Mouse (Mus musculus) limb, embryonic 14.5 days (tissue): Measurements from ENCODE around the gene Slc25a21. TPM values are rescaled to one million over a fixed set of nuclear protein-coding genes. Genes with fewer than 3 reads are reported as not detected.
A peak's percentile ranks its signal among the peaks of the same experiment; 100 is the strongest.

Source experiments
- ATAC-seq: fragments of 200-750 bp; cut with Nextera tagmentation; 2 replicates; pipeline ENCODE4 v1.8.0; 2017; ENCODE audit warnings: low read depth, moderate number of reproducible peaks, moderate TSS enrichment; ENCODE audit not compliant: low FRiP score
- DNase-seq: peaks from one replicate; pipeline ENCODE4 v3.0.0-alpha.2; 2015; ENCODE audit warnings: low spot score
- H3K27ac ChIP-seq: fragments of 300-500 bp; sonication (generic); replicated peaks from 2 replicates; pipeline ENCODE4 v1.5.1; 2014; ENCODE audit warnings: low read depth, mild to moderate bottlenecking, low read length, moderate library complexity, mixed read lengths
- H3K27me3 ChIP-seq: fragments of 300-500 bp; sonication (generic); 2 replicates; pipeline ENCODE4 v1.6.1; 2014; ENCODE audit warnings: low read length, mixed read lengths; ENCODE audit not compliant: control insufficient read depth, insufficient read depth
- H3K36me3 ChIP-seq: fragments of 300-500 bp; sonication (generic); 2 replicates; pipeline ENCODE4 v1.6.1; 2014; ENCODE audit warnings: mild to moderate bottlenecking, low read length, moderate library complexity, mixed read lengths; ENCODE audit not compliant: control insufficient read depth, insufficient read depth
- H3K4me1 ChIP-seq: fragments of 300-500 bp; sonication (generic); 2 replicates; pipeline ENCODE4 v1.6.1; 2014; ENCODE audit warnings: antibody characterized with exemption, low read length, mixed read lengths; ENCODE audit not compliant: control insufficient read depth, insufficient read depth
- H3K4me2 ChIP-seq: fragments of 300-500 bp; sonication (generic); replicated peaks from 2 replicates; pipeline ENCODE4 v1.6.1; 2014; ENCODE audit warnings: low read depth, mild to moderate bottlenecking, low read length, moderate library complexity; ENCODE audit not compliant: severe bottlenecking
- H3K4me3 ChIP-seq: fragments of 300-500 bp; sonication (generic); replicated peaks from 2 replicates; pipeline ENCODE4 v1.5.1; 2014; ENCODE audit warnings: low read length
- H3K9ac ChIP-seq: fragments of 300-500 bp; sonication (generic); 2 replicates; pipeline ENCODE4 v1.6.1; 2014; ENCODE audit warnings: mild to moderate bottlenecking, low read depth, low read length, moderate library complexity; ENCODE audit not compliant: severe bottlenecking
- H3K9me3 ChIP-seq: fragments of 300-500 bp; sonication (generic); 2 replicates; pipeline ENCODE4 v1.6.1; 2016; ENCODE audit warnings: low read length; ENCODE audit not compliant: control insufficient read depth
- POLR2A ChIP-seq: fragments of 200-500 bp; IDR thresholded peaks from 2 replicates; pipeline ENCODE4 v1.8.0; 2012; ENCODE audit warnings: inconsistent platforms, mild to moderate bottlenecking, moderate library complexity, borderline replicate concordance; ENCODE audit not compliant: insufficient read depth, insufficient read length; ENCODE audit errors: extremely low read depth
- WGBS: fragments of 180-500 bp; shearing (Covaris S2); extraction: QIAGEN DNeasy Blood & Tissue Kit; methylation state at CpG from one replicate; pipeline ENCODE4 v1.1.7; 2014; 5-methylcytosine and 5-hydroxymethylcytosine counted together
- polyA plus RNA-seq, 2 experiments: library from polyadenylated mRNA; depleted of rRNA in 1 of 2; stranded (reverse) in 1 of 2; unstranded in 1 of 2; fragments of >200 nt; fragmentation: Nextera tagmentation in 1 of 2; extraction: Ambion mirVana in 1 of 2; gene quantifications; 2 replicates each; pipeline versions ENCODE4 v1.2.1 to v1.2.3; 2012 to 2014

The Slc25a21 gene
- polyA plus RNA-seq, 2 experiments: 0.24 to 0.45 TPM

- H3K4me1 ChIP-seq: peaks cover 10% of the 10 kb centered on the region; the same call in 1 of the 2 replicates
- no peak overlapping the region for H3K9ac ChIP-seq
- no peak overlapping the region for H3K4me2 ChIP-seq
- no peak for TF ChIP-seq POLR2A
- no peaks in the 10 kb centered on the region for H3K9me3 ChIP-seq
- no peaks in the 10 kb centered on the region for H3K36me3 ChIP-seq
- DNase-seq (peak; percentile 42), ATAC-seq (no peak)
- H3K27me3 ChIP-seq: no peaks in the 10 kb centered on the region
- H3K4me3 ChIP-seq: no peak overlapping the region
- WGBS: 19% methylated on average over 4 of the region's 4 CpGs
- no peak overlapping the region for H3K27ac ChIP-seq
Observed at GRCm38 (mm10) chr12:56963236-56963635, 234.0 kb downstream of the Slc25a21 start.

DNA sequence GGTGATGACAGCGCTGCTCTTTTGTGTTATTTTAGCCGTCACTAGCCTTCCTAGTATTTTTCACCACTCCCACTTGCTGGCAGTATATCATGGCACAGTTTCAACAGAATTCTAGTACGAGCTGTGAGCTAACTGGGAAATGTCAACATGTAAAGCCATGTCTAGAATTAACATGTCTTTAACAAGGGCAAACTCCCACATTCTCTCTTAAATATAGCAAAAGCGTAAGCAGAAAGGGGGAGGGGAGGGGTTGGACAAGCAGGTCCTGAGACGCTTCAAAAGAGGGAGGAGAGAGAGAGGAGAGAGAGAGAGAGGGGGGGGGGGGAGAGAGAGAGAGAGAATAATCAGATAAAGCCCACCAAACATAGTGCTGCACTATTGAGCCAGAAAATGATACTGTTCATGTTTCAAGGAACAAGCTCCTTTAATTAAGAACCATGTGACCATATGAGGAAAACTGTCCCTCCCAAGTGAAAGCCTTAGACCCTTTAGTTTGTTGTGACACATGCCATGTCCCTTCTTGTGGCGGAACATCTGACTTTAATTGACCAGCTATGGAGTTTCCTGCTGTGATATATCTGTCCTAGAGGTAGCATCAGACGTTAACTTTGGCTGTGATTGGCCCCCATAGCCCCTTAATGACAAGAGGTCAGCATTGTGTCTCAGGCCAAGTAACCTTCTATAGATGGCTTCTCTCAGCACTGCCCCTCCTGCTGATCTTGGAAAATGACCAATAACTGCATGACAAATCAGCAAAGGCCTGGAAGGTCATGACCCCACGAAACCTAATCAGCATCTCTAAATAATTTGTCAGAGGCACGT is 237.8 kb downstream of the Slc25a21 start:
- Histone ChIP-seq H3K4me1 (peaks cover 10% of the 10 kb centered on the region; the same call in 1 of the 2 replicates), H3K9ac (no peak overlapping the region), H3K27me3 (peaks cover 4% of the 10 kb centered on the region; the same call in 1 of the 2 replicates), H3K27ac (no peak overlapping the region), H3K36me3 (no peaks in the 10 kb centered on the region), H3K9me3 (no peaks in the 10 kb centered on the region), H3K4me2 (peak overlapping the region; percentile 20; the same call in 1 of the 2 replicates), H3K4me3 (0 out of 2 replicates have a peak overlapping the region, but pooled peaks have one; percentile 7)
- no peak for TF ChIP-seq POLR2A
- DNase-seq: peak; percentile 55
- 24% methylated on average over 9 of the region's 9 CpGs for whole genome bisulfite sequencing
- no peak for ATAC-seq

GRCm38 (mm10) chr12:56958244-56958643 is 239.0 kb downstream of the Slc25a21 start:
- no peak for ATAC-seq
- WGBS: 45% methylated on average over 11 of the region's 11 CpGs

DNA sequence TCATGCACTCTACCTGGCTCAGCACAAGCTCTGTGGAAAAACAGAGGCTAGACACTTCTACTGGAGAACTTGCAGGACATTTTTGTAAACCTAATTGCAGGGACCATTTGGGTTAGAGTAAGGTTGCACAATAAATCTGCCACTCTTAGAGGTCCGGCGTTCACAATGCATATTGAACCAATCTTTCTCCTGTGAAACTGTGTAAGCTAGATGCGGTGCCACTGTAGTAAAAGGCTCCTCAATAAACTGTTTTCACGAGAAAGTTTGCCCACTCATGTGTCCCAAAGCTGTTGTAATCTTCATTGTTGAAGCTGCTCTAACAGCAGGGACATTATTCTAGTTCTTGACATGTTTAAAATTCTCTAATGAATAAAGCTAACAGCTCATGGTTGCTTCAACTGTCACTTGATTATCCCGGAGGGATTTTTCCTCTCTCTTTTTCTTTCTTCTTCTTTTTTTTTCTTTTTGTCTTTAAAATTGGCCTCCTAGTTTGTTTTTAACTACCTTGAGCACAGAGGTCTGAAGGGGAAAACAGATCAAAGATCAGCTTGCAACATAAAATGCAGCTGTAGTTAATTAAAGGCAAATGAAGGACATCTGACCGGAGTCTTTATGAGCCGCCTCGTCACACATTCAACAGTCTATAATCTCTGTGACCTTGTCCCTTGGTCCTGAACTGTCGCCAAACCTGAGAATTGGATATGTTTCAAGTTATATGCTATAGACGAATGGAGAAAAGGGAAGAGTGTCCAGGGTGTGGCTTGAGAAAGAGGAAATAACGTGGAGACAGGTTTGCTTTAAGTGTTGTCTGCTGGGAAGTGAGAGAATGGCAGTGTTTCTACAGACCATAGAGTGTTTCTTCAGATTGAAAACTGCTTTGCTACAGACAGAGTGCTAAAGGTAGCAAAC is 245.3 kb downstream of the Slc25a21 start:
- H3K9ac ChIP-seq: no peak overlapping the region
- WGBS: 15% methylated on average over 11 of the region's 11 CpGs
- no peaks in the 10 kb centered on the region for H3K9me3 ChIP-seq
- H3K36me3 ChIP-seq: no peaks in the 10 kb centered on the region
- no peak overlapping the region for H3K4me2 ChIP-seq
- no peak for TF ChIP-seq POLR2A
- H3K4me3 ChIP-seq: no peak overlapping the region
- H3K27ac ChIP-seq: no peak overlapping the region
- ATAC-seq: no peak
- H3K27me3 ChIP-seq: no peaks in the 10 kb centered on the region; the same call in 1 of the 2 replicates
- H3K4me1 ChIP-seq: peaks cover 6% of the 10 kb centered on the region; the same call in 1 of the 2 replicates
- DNase-seq: no peak

More at GRCm38 (mm10) chr12:56958244-56958643, 239.0 kb downstream of the Slc25a21 start:
- H3K4me3 ChIP-seq: no peak overlapping the region
- peaks cover 10% of the 10 kb centered on the region; the same call in 1 of the 2 replicates for H3K4me1 ChIP-seq
- no peak for TF ChIP-seq POLR2A
- no peak overlapping the region for H3K27ac ChIP-seq
- no peak overlapping the region for H3K9ac ChIP-seq
- H3K4me2 ChIP-seq: no peak overlapping the region
- no peak for DNase-seq
- no peaks in the 10 kb centered on the region for H3K9me3 ChIP-seq
- no peaks in the 10 kb centered on the region for H3K36me3 ChIP-seq
- peaks cover 4% of the 10 kb centered on the region; the same call in 1 of the 2 replicates for H3K27me3 ChIP-seq

GRCm38 (mm10) chr12:56944265-56944664 is 253.0 kb downstream of the Slc25a21 start:
- Histone ChIP-seq H3K27ac (no peak overlapping the region), H3K36me3 (no peaks in the 10 kb centered on the region), H3K4me2 (no peak overlapping the region), H3K4me1 (0 out of 2 replicates have a peak, but pooled peaks cover 2% of the 10 kb centered on the region), H3K4me3 (no peak overlapping the region), H3K27me3 (no peaks in the 10 kb centered on the region), H3K9ac (no peak overlapping the region), H3K9me3 (no peaks in the 10 kb centered on the region)
- WGBS: 44% methylated on average over 1 of the region's 1 CpGs
- TF ChIP-seq POLR2A: no peak
- DNase-seq (peak; percentile 68), ATAC-seq (peak; percentile 44; the same call in 1 of the 2 replicates)
